Mouse (Mus musculus): ENCODE results near the gene Hist1h3d. TPM values are rescaled to one million over a fixed set of nuclear protein-coding genes. Genes with fewer than 3 reads are reported as not detected.
"Not testable (repeated sequence)": the region's sequence is repeated elsewhere in the genome, so short reads cannot be mapped to it uniquely, and the experiment has no call there.

Hist1h3d gene
- polyA plus RNA-seq, 1 experiment from 2014 or later: 9.6 TPM

- Histone ChIP-seq H3K9ac (ENCODE audit: low read length) (peak overlapping the region; percentile 89), H3K4me3 (ENCODE audit: low read depth, low read length) (peak overlapping the region; percentile 54), H3K27me3 (replicated peaks; ENCODE audit: control insufficient read depth, insufficient read depth, low read length) (no peaks in the 10 kb centered on the region), H3K36me3 (ENCODE audit: control insufficient read depth, insufficient read depth, low read length) (no peaks in the 10 kb centered on the region), H3K4me1 (replicated peaks; ENCODE audit: control insufficient read depth, insufficient read depth, low read length) (peaks cover 24% of the 10 kb centered on the region), H3K9me3 (ENCODE audit: control insufficient read depth, low read length) (no peaks in the 10 kb centered on the region), H3K27ac (ENCODE audit: low read depth) (peak overlapping the region; percentile 99), H3K4me2 (ENCODE audit: low read length) (peak overlapping the region; percentile 70)
- 15% methylated on average over 9 of the region's 9 CpGs for WGBS
- ATAC-seq (replicated peaks; ENCODE audit: low FRiP score, low TSS enrichment, low read depth) (no peak), DNase-seq (ENCODE audit: low spot score) (peak; percentile 51)
Measured at GRCm38 (mm10) chr13:23532262-23533075, 43.1 kb upstream of the Hist1h3d start.

- Histone ChIP-seq H3K4me3 (ENCODE audit: low read depth, low read length) (peak within 1 kb of the TSS; percentile 54), H3K4me2 (ENCODE audit: low read length) (peak within 1 kb of the TSS; percentile 70), H3K9ac (ENCODE audit: low read length) (peak within 1 kb of the TSS; percentile 92), H3K27ac (ENCODE audit: low read depth) (peak within 1 kb of the TSS; percentile 99), H3K4me1 (replicated peaks; ENCODE audit: control insufficient read depth, insufficient read depth, low read length) (peaks cover 24% of the 10 kb centered on the region)
- DNase-seq (ENCODE audit: low spot score): peak; percentile 85
- H3K36me3 ChIP-seq (ENCODE audit: control insufficient read depth, insufficient read depth, low read length); H3K9me3 ChIP-seq (ENCODE audit: control insufficient read depth, low read length); H3K27me3 ChIP-seq (replicated peaks; ENCODE audit: control insufficient read depth, insufficient read depth, low read length): not testable (repeated sequence)
- under 1% methylated on average over 26 of the region's 53 CpGs for WGBS
- ATAC-seq (replicated peaks; ENCODE audit: low FRiP score, low TSS enrichment, low read depth): peak; percentile 38
Measured at GRCm38 (mm10) chr13:23533560-23534367, 41.8 kb upstream of the Hist1h3d start, which contains the start of gene Hist1h2af. Gene Hist1h2af (plus strand): TSS chr13:23533906.

DNA sequence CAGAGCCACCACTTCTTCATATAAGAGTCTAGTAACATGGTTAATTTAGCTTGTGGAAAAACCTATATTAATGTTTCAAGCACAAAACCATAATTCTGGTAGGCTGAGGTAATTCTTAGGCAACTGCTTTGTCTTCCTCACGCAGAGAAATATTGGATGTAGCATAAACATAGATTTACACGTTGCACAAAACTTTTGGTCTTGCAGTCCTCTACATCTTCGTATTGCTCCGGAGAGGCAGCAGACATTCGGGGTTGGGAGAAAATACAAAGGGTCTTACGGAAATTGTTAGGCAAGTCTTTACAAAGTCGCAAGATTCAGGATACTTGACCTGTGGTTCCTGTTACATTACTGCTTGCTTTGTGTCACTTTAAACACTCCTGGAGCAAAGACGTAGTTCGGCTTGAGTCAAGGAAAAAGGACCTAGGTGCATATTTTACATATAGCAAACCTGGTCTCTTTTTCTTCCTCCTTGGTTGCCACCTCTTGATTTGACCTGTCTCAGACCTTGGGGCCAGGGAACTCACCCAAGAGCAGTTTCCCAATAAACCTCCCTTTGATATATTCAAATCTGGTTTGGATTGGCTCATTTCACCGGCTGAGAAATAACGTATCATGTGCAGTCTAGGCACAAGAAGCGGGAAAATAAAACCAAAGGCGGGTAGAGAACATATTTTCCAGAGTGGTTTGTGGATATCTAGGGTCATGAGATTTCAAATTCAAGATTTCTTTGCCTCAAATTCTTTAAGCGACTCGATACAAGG lies 41.0 kb upstream of the Hist1h3d start:
- under 1% methylated on average over 15 of the region's 15 CpGs for WGBS
- Histone ChIP-seq H3K36me3 (ENCODE audit: control insufficient read depth, insufficient read depth, low read length) (no peaks in the 10 kb centered on the region), H3K27me3 (replicated peaks; ENCODE audit: control insufficient read depth, insufficient read depth, low read length) (no peaks in the 10 kb centered on the region), H3K4me1 (replicated peaks; ENCODE audit: control insufficient read depth, insufficient read depth, low read length) (peaks cover 17% of the 10 kb centered on the region), H3K4me2 (ENCODE audit: low read length) (peak overlapping the region; percentile 70), H3K27ac (ENCODE audit: low read depth) (peak overlapping the region; percentile 99), H3K9me3 (ENCODE audit: control insufficient read depth, low read length) (no peaks in the 10 kb centered on the region), H3K4me3 (ENCODE audit: low read depth, low read length) (peak overlapping the region; percentile 54), H3K9ac (ENCODE audit: low read length) (peak overlapping the region; percentile 92)
- DNase-seq (ENCODE audit: low spot score): peak; percentile 75
- ATAC-seq (replicated peaks; ENCODE audit: low FRiP score, low TSS enrichment, low read depth): no peak

GRCm38 (mm10) chr13:23535137-23536075 lies 40.2 kb upstream of the Hist1h3d start, which contains the start of gene Hist1h3g:
Gene Hist1h3g (plus strand): TSS chr13:23535422.
- peak within 1 kb of the TSS; percentile 70 for H3K4me2 ChIP-seq (ENCODE audit: low read length)
- ATAC-seq (replicated peaks; ENCODE audit: low FRiP score, low TSS enrichment, low read depth): peak; percentile 89
- peak within 1 kb of the TSS; percentile 54 for H3K4me3 ChIP-seq (ENCODE audit: low read depth, low read length)
- not testable (repeated sequence) for H3K36me3 ChIP-seq (ENCODE audit: control insufficient read depth, insufficient read depth, low read length); H3K27me3 ChIP-seq (replicated peaks; ENCODE audit: control insufficient read depth, insufficient read depth, low read length); H3K9me3 ChIP-seq (ENCODE audit: control insufficient read depth, low read length)
- peak within 1 kb of the TSS; percentile 99 for H3K27ac ChIP-seq (ENCODE audit: low read depth)
- peaks cover 16% of the 10 kb centered on the region for H3K4me1 ChIP-seq (replicated peaks; ENCODE audit: control insufficient read depth, insufficient read depth, low read length)
- peak; percentile 92 for DNase-seq (ENCODE audit: low spot score)
- under 1% methylated on average over 45 of the region's 62 CpGs for WGBS
- peak within 1 kb of the TSS; percentile 92 for H3K9ac ChIP-seq (ENCODE audit: low read length)

DNA sequence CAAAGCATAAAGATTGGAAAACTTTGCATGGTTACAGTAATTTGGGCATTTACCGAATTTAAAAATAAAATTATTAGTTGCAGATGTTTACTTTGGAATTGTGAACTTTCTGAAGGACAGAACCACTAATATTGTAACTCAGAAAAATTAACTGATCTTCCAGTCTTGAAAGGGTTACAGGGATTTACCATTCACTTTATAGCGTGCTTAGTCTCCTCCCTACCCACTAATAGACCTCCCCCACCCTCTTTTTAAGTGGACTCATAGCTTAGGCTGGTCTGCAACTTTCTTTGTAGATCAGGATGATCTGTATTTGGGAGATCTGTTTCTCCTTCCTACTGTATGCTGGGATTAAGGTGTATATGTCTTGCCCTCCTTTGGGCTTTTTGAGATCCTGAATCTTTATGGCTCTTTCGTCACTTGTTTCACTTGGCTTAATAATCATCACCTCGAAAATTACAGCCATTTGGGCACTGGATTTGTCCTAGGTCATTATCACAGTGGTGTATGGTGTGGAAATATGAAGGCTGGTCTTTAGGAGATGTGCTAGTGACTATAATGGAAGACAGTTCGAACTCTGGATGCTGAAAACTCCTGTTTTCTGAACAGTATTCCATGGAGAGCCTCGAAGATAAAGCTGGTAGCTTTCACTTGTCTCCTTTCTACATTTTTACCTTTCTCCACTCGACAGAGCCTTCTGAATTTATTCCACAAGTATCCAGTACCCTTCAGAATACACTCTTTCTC lies 39.3 kb upstream of the Hist1h3d start:
- peaks cover 16% of the 10 kb centered on the region for H3K4me1 ChIP-seq (replicated peaks; ENCODE audit: control insufficient read depth, insufficient read depth, low read length)
- H3K27ac ChIP-seq (ENCODE audit: low read depth): peak overlapping the region; percentile 99
- H3K4me3 ChIP-seq (ENCODE audit: low read depth, low read length): peak overlapping the region; percentile 54
- DNase-seq (ENCODE audit: low spot score) (peak; percentile 52), ATAC-seq (replicated peaks; ENCODE audit: low FRiP score, low TSS enrichment, low read depth) (no peak)
- H3K9ac ChIP-seq (ENCODE audit: low read length): peak overlapping the region; percentile 92
- no peaks in the 10 kb centered on the region for H3K27me3 ChIP-seq (replicated peaks; ENCODE audit: control insufficient read depth, insufficient read depth, low read length)
- peak overlapping the region; percentile 70 for H3K4me2 ChIP-seq (ENCODE audit: low read length)
- H3K9me3 ChIP-seq (ENCODE audit: control insufficient read depth, low read length): no peaks in the 10 kb centered on the region
- no peaks in the 10 kb centered on the region for H3K36me3 ChIP-seq (ENCODE audit: control insufficient read depth, insufficient read depth, low read length)
- 16% methylated on average over 7 of the region's 7 CpGs for WGBS

DNA sequence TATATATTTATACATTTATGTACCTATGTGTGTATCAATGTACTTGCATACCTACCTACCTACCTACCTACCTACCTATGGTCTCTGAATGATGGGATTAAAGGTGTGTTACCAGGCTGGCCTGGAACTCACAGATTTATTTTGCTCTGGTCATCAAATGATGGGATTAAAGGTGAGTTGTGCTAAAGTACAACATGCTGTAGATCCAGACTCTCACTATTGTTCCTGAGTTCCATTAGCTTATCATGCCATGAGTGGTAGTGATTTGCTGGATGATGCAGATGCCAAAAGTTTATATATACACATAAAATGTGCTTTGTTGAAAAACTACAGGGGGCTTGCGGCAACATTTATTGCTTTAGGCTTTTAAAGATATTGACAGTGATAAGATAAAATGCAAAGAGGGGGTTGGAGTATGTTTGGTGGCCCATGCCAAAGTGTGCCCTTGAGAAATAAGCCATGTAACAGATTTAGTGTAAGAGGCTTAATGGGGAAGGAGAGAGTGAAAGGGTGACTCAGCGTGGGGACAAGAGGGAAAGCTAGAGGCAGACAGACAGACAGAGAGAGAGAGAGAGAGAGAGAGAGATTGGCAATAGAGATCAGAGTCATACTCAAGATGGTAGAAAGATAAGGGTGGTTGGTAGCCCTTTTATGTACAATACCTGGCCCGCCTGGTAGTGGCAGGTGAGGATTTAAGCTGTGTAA lies 38.4 kb upstream of the Hist1h3d start:
- Histone ChIP-seq H3K27ac (ENCODE audit: low read depth) (no peak overlapping the region), H3K9me3 (ENCODE audit: control insufficient read depth, low read length) (no peaks in the 10 kb centered on the region), H3K27me3 (replicated peaks; ENCODE audit: control insufficient read depth, insufficient read depth, low read length) (no peaks in the 10 kb centered on the region), H3K9ac (ENCODE audit: low read length) (peak overlapping the region; percentile 92; the same call in 1 of the 2 replicates), H3K4me1 (replicated peaks; ENCODE audit: control insufficient read depth, insufficient read depth, low read length) (peaks cover 16% of the 10 kb centered on the region), H3K4me2 (ENCODE audit: low read length) (peak overlapping the region; percentile 70), H3K36me3 (ENCODE audit: control insufficient read depth, insufficient read depth, low read length) (no peaks in the 10 kb centered on the region), H3K4me3 (ENCODE audit: low read depth, low read length) (peak overlapping the region; percentile 54)
- DNase-seq (ENCODE audit: low spot score): no peak
- WGBS: 74% methylated on average over 3 of the region's 3 CpGs
- ATAC-seq (replicated peaks; ENCODE audit: low FRiP score, low TSS enrichment, low read depth): no peak

- Histone ChIP-seq H3K36me3 (ENCODE audit: control insufficient read depth, insufficient read depth, low read length) (no peaks in the 10 kb centered on the region), H3K4me3 (ENCODE audit: low read depth, low read length) (no peak overlapping the region), H3K27ac (ENCODE audit: low read depth) (no peak overlapping the region), H3K9ac (ENCODE audit: low read length) (no peak overlapping the region), H3K4me1 (replicated peaks; ENCODE audit: control insufficient read depth, insufficient read depth, low read length) (peaks cover 6% of the 10 kb centered on the region; the same call in 1 of the 2 replicates), H3K27me3 (replicated peaks; ENCODE audit: control insufficient read depth, insufficient read depth, low read length) (no peaks in the 10 kb centered on the region), H3K9me3 (ENCODE audit: control insufficient read depth, low read length) (no peaks in the 10 kb centered on the region), H3K4me2 (ENCODE audit: low read length) (no peak overlapping the region)
- no peak for DNase-seq (ENCODE audit: low spot score)
- 74% methylated on average over 5 of the region's 5 CpGs for WGBS
- ATAC-seq (replicated peaks; ENCODE audit: low FRiP score, low TSS enrichment, low read depth): no peak
Measured at GRCm38 (mm10) chr13:23538249-23538648, 37.3 kb upstream of the Hist1h3d start.

Measured in intestine, embryonic 14.5 days (tissue).